9 mouse cellular contexts compared by ENCODE assay signal in the genomic region with DNA sequence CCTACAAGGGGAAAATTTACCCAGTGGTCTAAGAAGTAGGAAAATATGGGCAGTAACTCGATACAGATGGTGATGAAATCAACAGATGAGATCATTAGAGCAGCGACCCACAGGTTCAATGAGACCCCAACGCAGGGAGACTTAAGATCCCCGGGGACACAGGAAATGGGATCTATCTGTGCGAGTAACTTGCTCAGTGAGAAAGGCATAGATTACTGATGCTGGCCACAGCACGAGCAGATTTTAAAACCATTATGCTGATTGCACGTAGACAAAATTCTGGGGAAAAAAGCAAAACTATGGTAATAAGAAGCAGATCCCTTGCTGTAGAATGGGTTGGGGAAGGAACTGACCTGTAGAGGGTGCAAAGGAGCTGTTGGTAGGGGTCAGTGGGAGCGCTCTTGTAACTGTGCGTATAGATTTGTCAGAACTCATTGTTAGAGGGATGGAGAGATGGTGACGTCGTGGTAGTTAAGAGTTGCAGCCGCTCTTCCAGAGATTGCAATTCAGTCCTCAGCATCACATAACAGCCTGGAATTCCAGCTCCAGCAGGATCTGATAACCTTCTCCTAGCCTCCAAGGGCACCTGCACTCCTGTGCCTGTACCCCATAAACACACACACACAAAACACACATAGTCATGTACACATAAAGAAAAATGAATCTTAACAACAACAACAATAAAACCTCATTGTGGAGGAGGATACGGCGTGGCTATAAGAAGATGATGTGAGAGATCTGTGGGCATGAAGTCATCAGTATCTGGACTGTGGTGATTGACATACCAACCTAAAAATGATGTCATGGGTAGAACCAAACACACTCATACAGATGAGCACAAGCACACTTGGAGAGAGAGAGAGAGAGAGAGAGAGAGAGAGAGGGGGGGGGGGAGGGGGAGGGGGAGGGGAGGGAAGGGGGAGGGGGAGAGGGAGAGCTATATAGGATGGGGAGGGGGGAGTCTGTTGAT.
DNase-seq lines count a peak whose midpoint lies in the region; ATAC-seq and TF ChIP-seq lines count a peak whose summit lies in the region.
"Had no signal": no experiment of that assay in that cellular context is flagged by ENCODE, and none has a peak within 500 bp of the region (broad histone marks: within the 10 kb centered on the region; RNA-seq: fewer than 3 reads in every experiment).

No protein-coding gene starts in this region.

- peak overlapping the region; percentile 85 for H3K27ac ChIP-seq in embryonic facial prominence, embryonic 14.5 days (replicated peaks; ENCODE audit: low read depth, low read length)
- no peak overlapping the region for H3K27ac ChIP-seq in intestine, postnatal 0 days (ENCODE audit: low read depth, low read length)
- no peak overlapping the region for H3K27ac ChIP-seq in thymus, adult 2 months (ENCODE audit: control insufficient read depth, insufficient read depth, low read length)

- H3K4me3 ChIP-seq in embryonic facial prominence, embryonic 14.5 days (ENCODE audit: low read depth, low read length) = no peak overlapping the region
- H3K4me3 ChIP-seq in intestine, postnatal 0 days (ENCODE audit: low read depth, low read length) = no peak overlapping the region
- no peak overlapping the region for H3K4me3 ChIP-seq in thymus, adult 2 months (ENCODE audit: control insufficient read depth, insufficient read depth, low read length)
- H3K4me3 ChIP-seq: myocyte had no signal

- no peak overlapping the region for H3K9ac ChIP-seq in embryonic facial prominence, embryonic 14.5 days (ENCODE audit: low read depth, low read length)
- H3K9ac ChIP-seq in intestine, postnatal 0 days (ENCODE audit: low read depth, low read length) = no peak overlapping the region

- peaks cover 20% of the 10 kb centered on the region for H3K4me1 ChIP-seq in embryonic facial prominence, embryonic 14.5 days (ENCODE audit: control insufficient read depth, insufficient read depth, low read length)
- H3K4me1 ChIP-seq in intestine, postnatal 0 days (replicated peaks; ENCODE audit: control insufficient read depth, insufficient read depth, low read length) = no peaks in the 10 kb centered on the region
- no peaks in the 10 kb centered on the region for H3K4me1 ChIP-seq in thymus, adult 2 months (replicated peaks; ENCODE audit: control insufficient read depth, insufficient read depth, low read length)

- H3K4me2 ChIP-seq in embryonic facial prominence, embryonic 14.5 days (ENCODE audit: low read depth, low read length) = peak overlapping the region; percentile 7; the same call in 1 of the 2 replicates
- no peak overlapping the region for H3K4me2 ChIP-seq in intestine, postnatal 0 days (replicated peaks; ENCODE audit: low read depth)

- 15% methylated on average over 14 of the region's 14 CpGs for WGBS in embryonic facial prominence, embryonic 14.5 days
- WGBS in intestine, postnatal 0 days = 34% methylated on average over 14 of the region's 14 CpGs
- 65% methylated on average over 14 of the region's 14 CpGs for WGBS in thymus, adult 2 months

- peak; percentile 17 for DNase-seq in adrenal gland, postnatal 10 days
- DNase-seq in adrenal gland, adult 18-20 months (ENCODE audit: low spot score in 2 of 2) = no peak
- peak; percentile 15 for DNase-seq in A20 (ENCODE audit: low read depth, low spot score)
- DNase-seq in embryonic facial prominence, embryonic 14.5 days (ENCODE audit: low spot score) = peak; percentile 87
- DNase-seq in retina, postnatal 1 day = peak; percentile 64
- no peak for DNase-seq in thymus, adult 2 months
- DNase-seq in adrenal gland, adult 8-10 months = no peak

- no peaks in the 10 kb centered on the region for H3K36me3 ChIP-seq in embryonic facial prominence, embryonic 14.5 days (ENCODE audit: control insufficient read depth, insufficient read depth, low read length)
- H3K36me3 ChIP-seq in intestine, postnatal 0 days (ENCODE audit: control insufficient read depth, insufficient read depth) = no peaks in the 10 kb centered on the region
- no peaks in the 10 kb centered on the region for H3K36me3 ChIP-seq in thymus, adult 2 months (ENCODE audit: control insufficient read depth, insufficient read depth, low read length)

- peak; percentile 83 for TF ChIP-seq CTCF in intestine, postnatal 0 days (IDR thresholded peaks at IDR 0.05; ENCODE audit: low read depth)
- no peak for TF ChIP-seq CTCF in thymus, adult 2 months (IDR thresholded peaks at IDR 0.05; ENCODE audit: borderline replicate concordance, control insufficient read depth, extremely low read depth, insufficient read depth, low read length, poor library complexity)

- no peaks in the 10 kb centered on the region for H3K27me3 ChIP-seq in embryonic facial prominence, embryonic 14.5 days (replicated peaks; ENCODE audit: control insufficient read depth, insufficient read depth, low read length)
- H3K27me3 ChIP-seq in intestine, postnatal 0 days (replicated peaks; ENCODE audit: control insufficient read depth, insufficient read depth, low read length) = no peaks in the 10 kb centered on the region
- H3K27me3 ChIP-seq in thymus, adult 2 months (ENCODE audit: control insufficient read depth, insufficient read depth, low read length) = no peaks in the 10 kb centered on the region

- no peaks in the 10 kb centered on the region for H3K9me3 ChIP-seq in embryonic facial prominence, embryonic 14.5 days (ENCODE audit: control insufficient read depth, low read length)
- no peaks in the 10 kb centered on the region for H3K9me3 ChIP-seq in intestine, postnatal 0 days (ENCODE audit: control insufficient read depth)

- ATAC-seq in embryonic facial prominence, embryonic 14.5 days (ENCODE audit: low read depth) = peak; percentile 93
- ATAC-seq in intestine, postnatal 0 days = no peak

- no peak for TF ChIP-seq POLR2A in thymus, adult 2 months (IDR thresholded peaks at IDR 0.05; ENCODE audit: control insufficient read depth, extremely low read depth, insufficient read depth, low read length, poor library complexity)

Comparison
In these comparisons a context has a peak if more than half of its experiments do, and no peak if none do; other contexts are left out.
1. DNase-seq: peak in adrenal gland, postnatal 10 days (single experiment), A20 (single experiment), embryonic facial prominence, embryonic 14.5 days (single experiment) and retina, postnatal 1 day (single experiment); none in adrenal gland, adult 18-20 months (0 of 2), thymus, adult 2 months (single experiment) and adrenal gland, adult 8-10 months (single experiment).